Mouse (Mus musculus) intestine, embryonic 14.5 days (tissue): ENCODE measurements around the gene Cast. TPM values are rescaled to one million over a fixed set of nuclear protein-coding genes. Genes with fewer than 3 reads are reported as not detected.
A peak's percentile ranks its signal among the peaks of the same experiment; 100 is the strongest.

Source experiments
- ATAC-seq: fragments of 200-750 bp; cut with Nextera tagmentation; replicated peaks from 2 replicates; pipeline ENCODE4 v1.8.0; 2017; ENCODE audit warnings: low read depth, moderate number of reproducible peaks, moderate TSS enrichment, moderate library complexity; ENCODE audit not compliant: low FRiP score, low TSS enrichment
- DNase-seq: peaks from one replicate; pipeline ENCODE4 v3.0.0-alpha.2; 2018; ENCODE audit warnings: low spot score
- H3K27ac ChIP-seq: fragments of 300-500 bp; sonication (generic); 2 replicates; pipeline ENCODE4 v1.5.1; 2014; ENCODE audit warnings: low read depth, mild to moderate bottlenecking, control low read depth
- H3K27me3 ChIP-seq: fragments of 300-500 bp; sonication (generic); replicated peaks from 2 replicates; pipeline ENCODE4 v1.6.1; 2014; ENCODE audit warnings: low read length, control low read depth; ENCODE audit not compliant: control insufficient read depth, insufficient read depth
- H3K36me3 ChIP-seq: fragments of 300-500 bp; sonication (generic); 2 replicates; pipeline ENCODE4 v1.6.1; 2014; ENCODE audit warnings: low read length, control low read depth; ENCODE audit not compliant: control insufficient read depth, insufficient read depth
- H3K4me1 ChIP-seq: fragments of 300-500 bp; sonication (generic); replicated peaks from 2 replicates; pipeline ENCODE4 v1.6.1; 2014; ENCODE audit warnings: low read length, control low read depth, mixed read lengths; ENCODE audit not compliant: control insufficient read depth, insufficient read depth
- H3K4me2 ChIP-seq: fragments of 300-500 bp; sonication (generic); 2 replicates; pipeline ENCODE4 v1.6.1; 2014; ENCODE audit warnings: low read length
- H3K4me3 ChIP-seq: fragments of 300-500 bp; sonication (generic); 2 replicates; pipeline ENCODE4 v1.5.1; 2014; ENCODE audit warnings: low read depth, low read length, control low read depth, mixed read lengths
- H3K9ac ChIP-seq: fragments of 300-500 bp; sonication (generic); 2 replicates; pipeline ENCODE4 v1.6.1; 2014; ENCODE audit warnings: mild to moderate bottlenecking, low read length
- H3K9me3 ChIP-seq: fragments of 300-500 bp; sonication (generic); 2 replicates; pipeline ENCODE4 v1.6.1; 2016; ENCODE audit warnings: low read length, control low read depth; ENCODE audit not compliant: control insufficient read depth
- WGBS: fragments of 180-500 bp; shearing (Covaris S2); extraction: QIAGEN DNeasy Blood & Tissue Kit; methylation state at CpG from one replicate; pipeline ENCODE4 v1.1.7; 2014; 5-methylcytosine and 5-hydroxymethylcytosine counted together
- polyA plus RNA-seq: library from polyadenylated mRNA; unstranded; fragments of >200 nt; fragmentation: Nextera tagmentation; extraction: Ambion mirVana; gene quantifications from 2 replicates; pipeline ENCODE4 v1.2.1, GENCODE M21; 2014

Cast gene
- 26.5 and 28.4 TPM in 2 replicates for polyA plus RNA-seq

GRCm38 (mm10) chr13:74808152-74808929 lies at the start of gene Cast:
TSS of gene Cast (minus strand) at chr13:74808810.
- no peaks in the 10 kb centered on the region for H3K27me3 ChIP-seq
- peak within 1 kb of the TSS; percentile 82 for H3K4me3 ChIP-seq
- ATAC-seq = peak; percentile 92
- peak within 1 kb of the TSS; percentile 94 for H3K4me2 ChIP-seq
- no peaks in the 10 kb centered on the region for H3K36me3 ChIP-seq
- H3K4me1 ChIP-seq = 0 out of 2 replicates have a peak, but pooled peaks cover 3% of the 10 kb centered on the region
- no peaks in the 10 kb centered on the region for H3K9me3 ChIP-seq
- DNase-seq = peak; percentile 87
- H3K27ac ChIP-seq = peak within 1 kb of the TSS; percentile 59
- WGBS = 1% methylated on average over 36 of the region's 36 CpGs
- H3K9ac ChIP-seq = peak within 1 kb of the TSS; percentile 69

- no peaks in the 10 kb centered on the region for H3K36me3 ChIP-seq
- no peak overlapping the region for H3K9ac ChIP-seq
- 5% methylated on average over 3 of the region's 3 CpGs for WGBS
These were observed 45.9 kb upstream of the Cast start for GRCm38 (mm10) chr13:74854338-74855047.

GRCm38 (mm10) chr13:74850823-74851222 lies 42.2 kb upstream of the Cast start:
- DNase-seq (no peak), ATAC-seq (no peak)
- Histone ChIP-seq H3K4me1 (no peaks in the 10 kb centered on the region), H3K9ac (no peak overlapping the region), H3K9me3 (no peaks in the 10 kb centered on the region), H3K27ac (no peak overlapping the region), H3K27me3 (no peaks in the 10 kb centered on the region), H3K4me3 (no peak overlapping the region), H3K4me2 (no peak overlapping the region), H3K36me3 (no peaks in the 10 kb centered on the region)
- WGBS = 77% methylated on average over 2 of the region's 2 CpGs

More at GRCm38 (mm10) chr13:74854338-74855047, 45.9 kb upstream of the Cast start:
- peak; percentile 66 for ATAC-seq
- Histone ChIP-seq H3K27ac (no peak overlapping the region), H3K27me3 (no peaks in the 10 kb centered on the region), H3K9me3 (no peaks in the 10 kb centered on the region), H3K4me3 (no peak overlapping the region), H3K4me1 (no peaks in the 10 kb centered on the region), H3K4me2 (no peak overlapping the region)
- peak; percentile 79 for DNase-seq

GRCm38 (mm10) chr13:74845886-74846285 lies 37.3 kb upstream of the Cast start:
- H3K27me3 ChIP-seq = no peaks in the 10 kb centered on the region
- ATAC-seq (no peak), DNase-seq (no peak)
- H3K9me3 ChIP-seq = no peaks in the 10 kb centered on the region
- no peaks in the 10 kb centered on the region for H3K4me1 ChIP-seq
- 74% methylated on average over 1 of the region's 1 CpGs for WGBS
- no peaks in the 10 kb centered on the region for H3K36me3 ChIP-seq
- H3K27ac ChIP-seq = no peak overlapping the region
- no peak overlapping the region for H3K4me2 ChIP-seq
- no peak overlapping the region for H3K4me3 ChIP-seq
- no peak overlapping the region for H3K9ac ChIP-seq

- 83% methylated on average over 1 of the region's 1 CpGs for WGBS
- ATAC-seq = no peak
- H3K4me1 ChIP-seq = no peaks in the 10 kb centered on the region
These were observed 25.9 kb upstream of the Cast start for GRCm38 (mm10) chr13:74834543-74834942.

GRCm38 (mm10) chr13:74822095-74822494 lies 13.5 kb upstream of the Cast start:
- H3K9me3 ChIP-seq = no peaks in the 10 kb centered on the region
- H3K4me1 ChIP-seq = no peaks in the 10 kb centered on the region
- no peak overlapping the region for H3K9ac ChIP-seq
- H3K36me3 ChIP-seq = no peaks in the 10 kb centered on the region
- DNase-seq = no peak
- no peak overlapping the region for H3K4me3 ChIP-seq
- no peak for ATAC-seq
- H3K27ac ChIP-seq = no peak overlapping the region
- WGBS = 73% methylated on average over 3 of the region's 3 CpGs
- H3K27me3 ChIP-seq = no peaks in the 10 kb centered on the region
- H3K4me2 ChIP-seq = no peak overlapping the region

More at GRCm38 (mm10) chr13:74834543-74834942, 25.9 kb upstream of the Cast start:
- no peak overlapping the region for H3K27ac ChIP-seq
- no peak overlapping the region for H3K4me2 ChIP-seq
- H3K27me3 ChIP-seq = no peaks in the 10 kb centered on the region
- H3K9ac ChIP-seq = no peak overlapping the region
- DNase-seq = no peak
- H3K4me3 ChIP-seq = no peak overlapping the region
- H3K9me3 ChIP-seq = no peaks in the 10 kb centered on the region
- no peaks in the 10 kb centered on the region for H3K36me3 ChIP-seq

- Histone ChIP-seq H3K36me3 (no peaks in the 10 kb centered on the region), H3K4me3 (no peak overlapping the region), H3K27ac (no peak overlapping the region), H3K9me3 (no peaks in the 10 kb centered on the region), H3K9ac (no peak overlapping the region), H3K4me1 (no peaks in the 10 kb centered on the region), H3K27me3 (no peaks in the 10 kb centered on the region), H3K4me2 (no peak overlapping the region)
- no peak for ATAC-seq
- WGBS = 98% methylated on average over 1 of the region's 1 CpGs
- no peak for DNase-seq
These were observed 7.1 kb upstream of the Cast start for GRCm38 (mm10) chr13:74815753-74816152.

- H3K36me3 ChIP-seq = no peaks in the 10 kb centered on the region
- H3K27me3 ChIP-seq = no peaks in the 10 kb centered on the region
- peak overlapping the region; percentile 69 for H3K9ac ChIP-seq
- H3K9me3 ChIP-seq = no peaks in the 10 kb centered on the region
- peak overlapping the region; percentile 59; the same call in 1 of the 2 replicates for H3K27ac ChIP-seq
- WGBS = under 1% methylated on average over 31 of the region's 31 CpGs
- H3K4me2 ChIP-seq = peak overlapping the region; percentile 94
- peak overlapping the region; percentile 82 for H3K4me3 ChIP-seq
- H3K4me1 ChIP-seq = 0 out of 2 replicates have a peak, but pooled peaks cover 3% of the 10 kb centered on the region
- DNase-seq = peak; percentile 81
- peak; percentile 92 for ATAC-seq
These were observed 1.0 kb downstream of the Cast start for GRCm38 (mm10) chr13:74807446-74808151.
